Mouse (Mus musculus): Measurements from ENCODE around the gene Phldb3. TPM values are rescaled to one million over a fixed set of nuclear protein-coding genes. Genes with fewer than 3 reads are reported as not detected.

The Phldb3 gene
- polyA plus RNA-seq, 1 experiment from 2014 or later, result not detected

GRCm38 (mm10) chr7:24664959-24665358, 54.4 kb downstream of the Phldb3 start:
- Histone ChIP-seq H3K9me3 (replicated peaks) (no peaks in the 10 kb centered on the region), H3K4me2 (no peak overlapping the region), H3K27ac (replicated peaks) (no peak overlapping the region), H3K4me3 (replicated peaks) (no peak overlapping the region), H3K4me1 (no peaks in the 10 kb centered on the region), H3K9ac (replicated peaks) (no peak overlapping the region), H3K36me3 (no peaks in the 10 kb centered on the region), H3K27me3 (replicated peaks) (no peaks in the 10 kb centered on the region)
- 86% methylated on average over 9 of the region's 9 CpGs for WGBS
- ATAC-seq (ENCODE audit: low FRiP score), result no peak

DNA sequence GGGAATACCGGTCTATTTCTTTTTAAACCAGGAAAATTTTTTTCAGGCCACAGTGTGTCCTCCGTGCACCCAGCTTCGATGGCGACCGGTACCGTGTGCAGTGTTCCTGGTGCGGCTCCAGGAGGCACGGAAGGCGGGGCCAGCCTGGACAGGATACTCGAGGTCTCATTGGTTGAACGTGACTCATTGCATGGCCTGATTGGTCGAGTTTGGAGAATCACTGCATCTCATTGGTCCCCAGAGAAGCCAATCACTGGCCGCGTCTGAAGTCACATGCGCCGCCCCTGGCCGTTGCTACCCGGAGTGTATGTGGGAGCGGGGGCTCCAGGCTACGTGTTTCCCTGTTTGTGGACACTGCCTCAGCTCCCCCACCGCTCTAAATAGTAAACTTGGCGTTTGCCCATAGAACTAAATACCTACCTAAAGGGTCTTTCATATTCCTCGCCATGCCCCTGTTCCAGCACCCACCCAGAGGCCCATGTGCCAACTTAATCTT, 61.4 kb downstream of the Phldb3 start:
- ATAC-seq (ENCODE audit: low FRiP score), result no peak
- WGBS, result 92% methylated on average over 23 of the region's 23 CpGs
- Histone ChIP-seq H3K9ac (replicated peaks) (no peak overlapping the region), H3K4me2 (no peak overlapping the region), H3K4me1 (no peaks in the 10 kb centered on the region), H3K27ac (replicated peaks) (no peak overlapping the region), H3K36me3 (no peaks in the 10 kb centered on the region), H3K4me3 (replicated peaks) (no peak overlapping the region), H3K9me3 (replicated peaks) (no peaks in the 10 kb centered on the region), H3K27me3 (replicated peaks) (no peaks in the 10 kb centered on the region)

GRCm38 (mm10) chr7:24676575-24676974, 66.0 kb downstream of the Phldb3 start, which contains the start of gene Tex101:
Gene Tex101 (minus strand): TSS chr7:24676675.
- Histone ChIP-seq H3K27me3 (replicated peaks) (no peaks in the 10 kb centered on the region), H3K9ac (replicated peaks) (no peak within 1 kb of the TSS), H3K27ac (replicated peaks) (no peak within 1 kb of the TSS), H3K9me3 (replicated peaks) (no peaks in the 10 kb centered on the region), H3K36me3 (no peaks in the 10 kb centered on the region), H3K4me2 (no peak within 1 kb of the TSS), H3K4me1 (no peaks in the 10 kb centered on the region), H3K4me3 (replicated peaks) (no peak within 1 kb of the TSS)
- no peak for ATAC-seq (ENCODE audit: low FRiP score)
- WGBS, result 91% methylated on average over 9 of the region's 9 CpGs

Other genes with a start within 250 kb of the Phldb3 start
- 3.0 and 11.2 TPM in 2 replicates for gene Kcnn4, start 240.5 kb upstream of the Phldb3 start, polyA plus RNA-seq (2015; fragmentation: Nextera tagmentation; extraction: Ambion mirVana)
- gene Smg9, start 211.1 kb upstream of the Phldb3 start, polyA plus RNA-seq (2015; fragmentation: Nextera tagmentation; extraction: Ambion mirVana), result 34.4 and 38.3 TPM in 2 replicates
- gene Irgc1, start 158.5 kb upstream of the Phldb3 start, polyA plus RNA-seq (2015; fragmentation: Nextera tagmentation; extraction: Ambion mirVana), result not detected in 2 replicates
- gene Plaur, start 148.3 kb upstream of the Phldb3 start, polyA plus RNA-seq (2015; fragmentation: Nextera tagmentation; extraction: Ambion mirVana), result 1.7 and 4.6 TPM in 2 replicates
- 67.2 and 90.6 TPM in 2 replicates for gene Cadm4, start 128.7 kb upstream of the Phldb3 start, polyA plus RNA-seq (2015; fragmentation: Nextera tagmentation; extraction: Ambion mirVana)
- 215 and 282 TPM in 2 replicates for gene Zfp428, start 103.8 kb upstream of the Phldb3 start, polyA plus RNA-seq (2015; fragmentation: Nextera tagmentation; extraction: Ambion mirVana)
- gene AC161166.1, start 98.3 kb upstream of the Phldb3 start, polyA plus RNA-seq (2015; fragmentation: Nextera tagmentation; extraction: Ambion mirVana), result 0.98 and 1.2 TPM in 2 replicates
- gene Irgq, start 80.1 kb upstream of the Phldb3 start, polyA plus RNA-seq (2015; fragmentation: Nextera tagmentation; extraction: Ambion mirVana), result 18.8 and 21.1 TPM in 2 replicates
- gene Pinlyp, start 64.6 kb upstream of the Phldb3 start, polyA plus RNA-seq (2015; fragmentation: Nextera tagmentation; extraction: Ambion mirVana), result 0.51 TPM in 1 of 2 replicates, not detected in the other
- 60.2 and 75.0 TPM in 2 replicates for gene Xrcc1, start 64.5 kb upstream of the Phldb3 start, polyA plus RNA-seq (2015; fragmentation: Nextera tagmentation; extraction: Ambion mirVana)
- 29.3 and 33.2 TPM in 2 replicates for gene Ethe1, start 23.2 kb upstream of the Phldb3 start, polyA plus RNA-seq (2015; fragmentation: Nextera tagmentation; extraction: Ambion mirVana)
- gene Zfp575, start 23.1 kb upstream of the Phldb3 start, polyA plus RNA-seq (2015; fragmentation: Nextera tagmentation; extraction: Ambion mirVana), result 12.9 and 17.5 TPM in 2 replicates
- 0.36 and 0.78 TPM in 2 replicates for gene Lypd3, start 25.8 kb downstream of the Phldb3 start, polyA plus RNA-seq (2015; fragmentation: Nextera tagmentation; extraction: Ambion mirVana)
- not detected in 2 replicates for gene Tex101, start 65.9 kb downstream of the Phldb3 start, polyA plus RNA-seq (2015; fragmentation: Nextera tagmentation; extraction: Ambion mirVana)
- gene BC049730, start 98.5 kb downstream of the Phldb3 start, polyA plus RNA-seq (2015; fragmentation: Nextera tagmentation; extraction: Ambion mirVana), result not detected in 2 replicates
- not detected in 2 replicates for gene Gm4763, start 116.1 kb downstream of the Phldb3 start, polyA plus RNA-seq (2015; fragmentation: Nextera tagmentation; extraction: Ambion mirVana)
- gene Cd177, start 149.5 kb downstream of the Phldb3 start, polyA plus RNA-seq (2015; fragmentation: Nextera tagmentation; extraction: Ambion mirVana), result 0.19 and 0.20 TPM in 2 replicates
- gene Ceacam10, start 166.4 kb downstream of the Phldb3 start, polyA plus RNA-seq (2015; fragmentation: Nextera tagmentation; extraction: Ambion mirVana), result 0.29 and 0.74 TPM in 2 replicates

Measured in neural tube, embryonic 15.5 days (tissue).